Comparison of ENCODE assay signal across 8 mouse cellular contexts in genomic region chrX:104856751-104857341, GRCm38 (mm10). TPM values are rescaled to one million over a fixed set of nuclear protein-coding genes. Genes with fewer than 3 reads are reported as not detected.
DNase-seq lines count a peak whose midpoint lies in the region; ATAC-seq and TF ChIP-seq lines count a peak whose summit lies in the region.

TSS of gene Magee2 (minus strand) at chrX:104857267.

- DNase-seq in ovary, adult 18-20 months (ENCODE audit: low spot score) = peak; percentile 5
- no peak for DNase-seq in ovary, postnatal 10 days (ENCODE audit: low spot score)
- peak; percentile 17 to 29 for DNase-seq in cerebellum, postnatal 4 days (ENCODE audit: low spot score in 2 of 2)
- peak; percentile 57 to 59 for DNase-seq in kidney, postnatal 4 days
- DNase-seq in urinary bladder, postnatal 36 days (ENCODE audit: low spot score in 2 of 2) = no peak

- no peaks in the 10 kb centered on the region for H3K4me1 ChIP-seq in heart, embryonic 12.5 days (replicated peaks)
- no peaks in the 10 kb centered on the region for H3K4me1 ChIP-seq in liver, embryonic 16.5 days (ENCODE audit: control insufficient read depth, low read depth, low read length)
- H3K4me1 ChIP-seq in olfactory bulb, adult 2 months (ENCODE audit: control insufficient read depth, insufficient read depth, low read length) = no peaks in the 10 kb centered on the region

- no peaks in the 10 kb centered on the region for H3K9me3 ChIP-seq in heart, embryonic 12.5 days (replicated peaks)
- H3K9me3 ChIP-seq in liver, embryonic 16.5 days (replicated peaks; ENCODE audit: control insufficient read depth, low read length) = no peaks in the 10 kb centered on the region

- 23% methylated on average over 37 of the region's 37 CpGs for WGBS in heart, embryonic 12.5 days
- 20% methylated on average over 37 of the region's 37 CpGs for whole genome bisulfite sequencing in liver, embryonic 16.5 days (ENCODE audit: insufficient replicate concordance)
- 23% methylated on average over 37 of the region's 37 CpGs for WGBS in olfactory bulb, adult 2 months

- H3K36me3 ChIP-seq in heart, embryonic 12.5 days = no peaks in the 10 kb centered on the region
- H3K36me3 ChIP-seq in liver, embryonic 16.5 days (ENCODE audit: control insufficient read depth, insufficient read depth) = no peaks in the 10 kb centered on the region

- peak within 1 kb of the TSS; percentile 54 for H3K4me3 ChIP-seq in heart, embryonic 12.5 days
- H3K4me3 ChIP-seq in liver, embryonic 16.5 days (ENCODE audit: low read depth, low read length) = peak within 1 kb of the TSS; percentile 32
- peak within 1 kb of the TSS; percentile 56 for H3K4me3 ChIP-seq in olfactory bulb, adult 2 months (ENCODE audit: insufficient read depth, low read depth, low read length)

- TF ChIP-seq CTCF in olfactory bulb, adult 2 months (IDR thresholded peaks at IDR 0.05; ENCODE audit: insufficient read depth, low read depth, low read length) = no peak

- H3K27me3 ChIP-seq in heart, embryonic 12.5 days (replicated peaks) = peaks cover 13% of the 10 kb centered on the region; the same call in 1 of the 2 replicates
- peaks cover 6% of the 10 kb centered on the region for H3K27me3 ChIP-seq in liver, embryonic 16.5 days (ENCODE audit: control insufficient read depth, insufficient read depth, low read depth, low read length)

- peak within 1 kb of the TSS; percentile 52 for H3K9ac ChIP-seq in heart, embryonic 12.5 days
- no peak within 1 kb of the TSS for H3K9ac ChIP-seq in liver, embryonic 16.5 days (ENCODE audit: low read depth, low read length)

- no peak within 1 kb of the TSS for H3K27ac ChIP-seq in heart, embryonic 12.5 days (ENCODE audit: poor library complexity, severe bottlenecking)
- H3K27ac ChIP-seq in liver, embryonic 16.5 days (ENCODE audit: low read length) = no peak within 1 kb of the TSS
- H3K27ac ChIP-seq in olfactory bulb, adult 2 months (ENCODE audit: insufficient read depth, low read depth, low read length) = no peak within 1 kb of the TSS

- no peak for TF ChIP-seq POLR2A in olfactory bulb, adult 2 months (IDR thresholded peaks at IDR 0.05; ENCODE audit: insufficient read depth, low read depth, low read length)

- ATAC-seq in heart, embryonic 12.5 days (ENCODE audit: insufficient number of reproducible peaks, low FRiP score) = no peak
- ATAC-seq in liver, embryonic 16.5 days (ENCODE audit: low read depth) = no peak

- H3K4me2 ChIP-seq in heart, embryonic 12.5 days = peak within 1 kb of the TSS; percentile 69
- H3K4me2 ChIP-seq in liver, embryonic 16.5 days (ENCODE audit: low read depth, low read length) = peak within 1 kb of the TSS; percentile 52

RNA-seq across cellular contexts. Expression of gene Magee2, which starts in this region (rescaled TPM):
- polyA plus RNA-seq in heart, embryonic 12.5 days (2016; fragmentation: Nextera tagmentation; extraction: Ambion mirVana) = 1.8 TPM in 2 replicates
- polyA plus RNA-seq in liver, embryonic 16.5 days (2015; fragmentation: Nextera tagmentation; extraction: Ambion mirVana) = 0.07 and 0.13 TPM in 2 replicates
- not detected in 2 replicates for polyA plus RNA-seq in olfactory bulb, adult 2 months (2012; ENCODE audit: insufficient read depth, insufficient read length, low replicate concordance, missing spikeins)

Comparison
In these comparisons a context has a peak if more than half of its experiments do, and no peak if none do; other contexts are left out.
1. DNase-seq: peak in ovary, adult 18-20 months (single experiment), cerebellum, postnatal 4 days (2 of 2) and kidney, postnatal 4 days (2 of 2); none in ovary, postnatal 10 days (single experiment) and urinary bladder, postnatal 36 days (0 of 2).
2. Peak in every context shown above with its lines, with median percentiles within 50 percentile points of each other: H3K4me3 ChIP-seq.